8 mouse cellular contexts compared by ENCODE assay signal in the genomic region with DNA sequence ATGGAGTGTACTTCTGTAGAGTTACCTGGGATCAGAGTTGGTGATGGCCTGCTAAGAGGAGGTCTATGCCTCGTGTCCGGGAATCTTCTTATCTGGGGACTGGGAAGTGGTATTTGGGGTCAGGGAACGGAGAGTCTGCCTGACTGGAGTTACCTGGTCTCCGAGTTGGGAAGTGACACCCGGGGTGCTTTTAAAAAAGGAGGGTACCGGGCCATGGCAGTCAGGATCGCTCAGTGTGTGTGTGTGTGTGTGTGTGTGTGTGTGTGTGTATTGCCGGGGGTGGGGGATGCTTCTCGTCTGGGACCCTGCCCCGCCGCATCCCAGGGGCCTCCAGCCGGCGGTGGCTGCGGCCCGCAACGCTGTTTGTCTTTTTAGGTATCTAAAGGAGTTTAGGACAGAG. TPM values are rescaled to one million over a fixed set of nuclear protein-coding genes. Genes with fewer than 3 reads are reported as not detected.
A peak's percentile ranks its signal among the peaks of the same experiment; 100 is the strongest.
DNase-seq lines count a peak whose midpoint lies in the region; ATAC-seq and TF ChIP-seq lines count a peak whose summit lies in the region.

No protein-coding gene starts in this region.

- ATAC-seq in heart, embryonic 15.5 days (replicated peaks; ENCODE audit: insufficient number of reproducible peaks, insufficient read depth, low FRiP score, low read depth): no peak
- no peak for ATAC-seq in G1E (ENCODE audit: extremely low read depth, insufficient number of reproducible peaks, low FRiP score, poor library complexity, severe bottlenecking)
- no peak for ATAC-seq in midbrain, embryonic 12.5 days (ENCODE audit: low FRiP score, low read depth)

- peak overlapping the region; percentile 91 for H3K4me3 ChIP-seq in heart, embryonic 15.5 days
- H3K4me3 ChIP-seq in G1E (ENCODE audit: low read depth, low read length): peak overlapping the region; percentile 88
- peak overlapping the region; percentile 89 for H3K4me3 ChIP-seq in hindbrain, embryonic 10.5 days
- H3K4me3 ChIP-seq in midbrain, embryonic 12.5 days: peak overlapping the region; percentile 99

- peak overlapping the region; percentile 91 for H3K9ac ChIP-seq in heart, embryonic 15.5 days
- H3K9ac ChIP-seq in midbrain, embryonic 12.5 days (replicated peaks): peak overlapping the region; percentile 90

- DNase-seq in heart, adult 9 months (ENCODE audit: low spot score in 2 of 2): no peak
- no peak for DNase-seq in G1E (ENCODE audit: low spot score)
- DNase-seq in hindbrain, embryonic 10.5 days (ENCODE audit: low spot score): no peak
- DNase-seq in urinary bladder, postnatal 4 days (ENCODE audit: low spot score in 2 of 2): no peak
- DNase-seq in left cerebral cortex, adult 11 months (ENCODE audit: low spot score): no peak
- no peak for DNase-seq in c-Kit-positive CD71-positive TER-119-positive erythroid progenitor cells, embryonic 14.5 days (ENCODE audit: low spot score)

- peaks cover 16% of the 10 kb centered on the region; the same call in 1 of the 2 replicates for H3K36me3 ChIP-seq in heart, embryonic 15.5 days
- peaks cover 71% of the 10 kb centered on the region for H3K36me3 ChIP-seq in G1E (replicated peaks)
- H3K36me3 ChIP-seq in hindbrain, embryonic 10.5 days: peaks cover 27% of the 10 kb centered on the region
- 0 out of 2 replicates have a peak, but pooled peaks cover 16% of the 10 kb centered on the region for H3K36me3 ChIP-seq in midbrain, embryonic 12.5 days

- peak overlapping the region; percentile 84; the same call in 1 of the 2 replicates for H3K27ac ChIP-seq in heart, embryonic 15.5 days
- H3K27ac ChIP-seq in hindbrain, embryonic 10.5 days: peak overlapping the region; percentile 90
- H3K27ac ChIP-seq in midbrain, embryonic 12.5 days (replicated peaks): no peak overlapping the region

- H3K27me3 ChIP-seq in heart, embryonic 15.5 days: no peaks in the 10 kb centered on the region
- no peaks in the 10 kb centered on the region for H3K27me3 ChIP-seq in G1E (ENCODE audit: insufficient read depth, low read length)
- H3K27me3 ChIP-seq in hindbrain, embryonic 10.5 days (ENCODE audit: insufficient read depth, poor library complexity, severe bottlenecking): no peaks in the 10 kb centered on the region
- H3K27me3 ChIP-seq in midbrain, embryonic 12.5 days: no peaks in the 10 kb centered on the region

- H3K4me1 ChIP-seq in heart, embryonic 15.5 days (replicated peaks): peaks cover 23% of the 10 kb centered on the region
- peaks cover 49% of the 10 kb centered on the region for H3K4me1 ChIP-seq in G1E (ENCODE audit: insufficient read depth, low read depth, low read length)
- peaks cover 32% of the 10 kb centered on the region for H3K4me1 ChIP-seq in hindbrain, embryonic 10.5 days (replicated peaks)
- peaks cover 26% of the 10 kb centered on the region for H3K4me1 ChIP-seq in midbrain, embryonic 12.5 days

- H3K4me2 ChIP-seq in heart, embryonic 15.5 days: peak overlapping the region; percentile 84
- H3K4me2 ChIP-seq in midbrain, embryonic 12.5 days (replicated peaks): peak overlapping the region; percentile 90

- 4% methylated on average over 16 of the region's 16 CpGs for WGBS in heart, embryonic 15.5 days
- WGBS in hindbrain, embryonic 10.5 days: 6% methylated on average over 16 of the region's 16 CpGs
- 5% methylated on average over 16 of the region's 16 CpGs for WGBS in midbrain, embryonic 12.5 days

- TF ChIP-seq CTCF in G1E (IDR thresholded peaks at IDR 0.05; ENCODE audit: low read depth, low read length): no peak

- H3K9me3 ChIP-seq in heart, embryonic 15.5 days (replicated peaks): no peaks in the 10 kb centered on the region
- H3K9me3 ChIP-seq in G1E (replicated peaks): no peaks in the 10 kb centered on the region
- no peaks in the 10 kb centered on the region for H3K9me3 ChIP-seq in hindbrain, embryonic 10.5 days
- no peaks in the 10 kb centered on the region for H3K9me3 ChIP-seq in midbrain, embryonic 12.5 days

RNA-seq across cellular contexts. Expression of gene Unkl, which starts 0.9 kb away (rescaled TPM):
- 4.6 and 5.3 TPM in 2 replicates for polyA plus RNA-seq in heart, embryonic 15.5 days (2015; fragmentation: Nextera tagmentation; extraction: Ambion mirVana)
- total RNA-seq in G1E (2014; fragmentation: Nextera tagmentation): 14.1 and 15.0 TPM in 2 replicates
- 8.5 and 10.1 TPM in 2 replicates for total RNA-seq in G1E (2017)
- 59.4 and 65.9 TPM in 2 replicates for polyA plus RNA-seq in G1E (2012)
- 8.5 and 8.6 TPM in 2 replicates for polyA plus RNA-seq in hindbrain, embryonic 10.5 days (2016; fragmentation: Nextera tagmentation; extraction: Ambion mirVana)
- polyA plus RNA-seq in midbrain, embryonic 12.5 days (2016; fragmentation: Nextera tagmentation; extraction: Ambion mirVana): 10.0 and 10.9 TPM in 2 replicates

RNA-seq across cellular contexts. Expression of gene BC003965, which starts 4.7 kb away (rescaled TPM):
- polyA plus RNA-seq in heart, embryonic 15.5 days (2015; fragmentation: Nextera tagmentation; extraction: Ambion mirVana): 23.7 and 24.4 TPM in 2 replicates
- total RNA-seq in G1E (2014; fragmentation: Nextera tagmentation) (10.5 and 15.7 TPM in 2 replicates), G1E (2017) (12.1 and 13.9 TPM in 2 replicates)
- polyA plus RNA-seq in G1E (2012): 36.9 and 44.1 TPM in 2 replicates
- 35.6 and 36.3 TPM in 2 replicates for polyA plus RNA-seq in hindbrain, embryonic 10.5 days (2016; fragmentation: Nextera tagmentation; extraction: Ambion mirVana)
- 33.4 and 33.6 TPM in 2 replicates for polyA plus RNA-seq in midbrain, embryonic 12.5 days (2016; fragmentation: Nextera tagmentation; extraction: Ambion mirVana)

RNA-seq across cellular contexts. Expression of gene Gm38655, which starts 13.8 kb away (rescaled TPM):
- 0.33 and 0.77 TPM in 2 replicates for polyA plus RNA-seq in heart, embryonic 15.5 days (2015; fragmentation: Nextera tagmentation; extraction: Ambion mirVana)
- total RNA-seq in G1E (2014; fragmentation: Nextera tagmentation) (not detected in 2 replicates), G1E (2017) (0.52 TPM in 1 of 2 replicates, not detected in the other)
- 0.05 TPM in 1 of 2 replicates, not detected in the other for polyA plus RNA-seq in G1E (2012)
- polyA plus RNA-seq in hindbrain, embryonic 10.5 days (2016; fragmentation: Nextera tagmentation; extraction: Ambion mirVana): not detected in 2 replicates
- not detected in 2 replicates for polyA plus RNA-seq in midbrain, embryonic 12.5 days (2016; fragmentation: Nextera tagmentation; extraction: Ambion mirVana)

RNA-seq across cellular contexts. Expression of gene Ccdc154, which starts 26.8 kb away (rescaled TPM):
- 0.05 TPM in 1 of 2 replicates, not detected in the other for polyA plus RNA-seq in heart, embryonic 15.5 days (2015; fragmentation: Nextera tagmentation; extraction: Ambion mirVana)
- total RNA-seq in G1E (2014; fragmentation: Nextera tagmentation) (not detected in 2 replicates), G1E (2017) (0.05 and 0.12 TPM in 2 replicates)
- polyA plus RNA-seq in G1E (2012): not detected in 2 replicates
- polyA plus RNA-seq in hindbrain, embryonic 10.5 days (2016; fragmentation: Nextera tagmentation; extraction: Ambion mirVana): not detected in 2 replicates
- not detected in 2 replicates for polyA plus RNA-seq in midbrain, embryonic 12.5 days (2016; fragmentation: Nextera tagmentation; extraction: Ambion mirVana)

RNA-seq across cellular contexts. Expression of gene Gnptg, which starts 50.8 kb away (rescaled TPM):
- 20.4 and 27.1 TPM in 2 replicates for polyA plus RNA-seq in heart, embryonic 15.5 days (2015; fragmentation: Nextera tagmentation; extraction: Ambion mirVana)
- total RNA-seq in G1E (2014; fragmentation: Nextera tagmentation): 9.7 and 10.0 TPM in 2 replicates
- total RNA-seq in G1E (2017): 22.2 and 31.1 TPM in 2 replicates
- 5.4 and 11.6 TPM in 2 replicates for polyA plus RNA-seq in G1E (2012)
- 63.3 and 73.2 TPM in 2 replicates for polyA plus RNA-seq in hindbrain, embryonic 10.5 days (2016; fragmentation: Nextera tagmentation; extraction: Ambion mirVana)
- polyA plus RNA-seq in midbrain, embryonic 12.5 days (2016; fragmentation: Nextera tagmentation; extraction: Ambion mirVana): 66.8 and 68.4 TPM in 2 replicates
